Mouse (Mus musculus): ENCODE results near the gene Gabpa.

- TF ChIP-seq CTCF (IDR thresholded peaks at IDR 0.05) (no peak), EP300 (IDR thresholded peaks at IDR 0.05) (no peak)
These were observed 49.8 kb downstream of the Gabpa start for GRCm38 (mm10) chr16:84884572-84884971.
